31 mouse cellular contexts compared by ENCODE assay signal in genomic region chr1:166871258-166871657, GRCm38 (mm10).
"Had no signal": no experiment of that assay in that cellular context is flagged by ENCODE, and none has a peak within 500 bp of the region (broad histone marks: within the 10 kb centered on the region; RNA-seq: fewer than 3 reads in every experiment).

No protein-coding gene starts in this region.

- H3K4me3 ChIP-seq: limb, embryonic 10.5 days; limb, embryonic 12.5 days; limb, embryonic 13.5 days; limb, embryonic 15.5 days; liver, embryonic 13.5 days; liver, embryonic 15.5 days; lung, embryonic 15.5 days; megakaryocyte, embryonic 14.5 days; midbrain, embryonic 10.5 days; midbrain, embryonic 12.5 days; midbrain, embryonic 13.5 days; midbrain, embryonic 15.5 days; myocyte; neural tube, embryonic 12.5 days; neural tube, embryonic 13.5 days had no signal

- H3K4me1 ChIP-seq: limb, embryonic 10.5 days; limb, embryonic 12.5 days; limb, embryonic 13.5 days; limb, embryonic 15.5 days; liver, embryonic 13.5 days; liver, embryonic 15.5 days; lung, embryonic 15.5 days; midbrain, embryonic 10.5 days; midbrain, embryonic 12.5 days; midbrain, embryonic 15.5 days; neural tube, embryonic 12.5 days; neural tube, embryonic 13.5 days had no signal

- H3K9ac ChIP-seq: limb, embryonic 12.5 days; limb, embryonic 13.5 days; limb, embryonic 15.5 days; liver, embryonic 13.5 days; liver, embryonic 14.5 days; liver, embryonic 15.5 days; liver, postnatal 0 days; lung, embryonic 14.5 days; lung, embryonic 15.5 days; midbrain, embryonic 12.5 days; midbrain, embryonic 13.5 days; midbrain, embryonic 15.5 days; neural tube, embryonic 12.5 days; neural tube, embryonic 13.5 days had no signal

- H3K4me2 ChIP-seq: limb, embryonic 12.5 days; limb, embryonic 13.5 days; limb, embryonic 15.5 days; liver, embryonic 11.5 days; liver, embryonic 13.5 days; liver, embryonic 15.5 days; lung, embryonic 14.5 days; lung, embryonic 15.5 days; midbrain, embryonic 11.5 days; midbrain, embryonic 12.5 days; midbrain, embryonic 13.5 days; midbrain, embryonic 15.5 days; neural tube, embryonic 12.5 days; neural tube, embryonic 13.5 days had no signal

- H3K27ac ChIP-seq: limb, embryonic 10.5 days; limb, embryonic 12.5 days; limb, embryonic 13.5 days; limb, embryonic 15.5 days; liver, embryonic 13.5 days; liver, embryonic 14.5 days; liver, embryonic 15.5 days; lung, embryonic 15.5 days; macrophage; midbrain, embryonic 10.5 days; midbrain, embryonic 12.5 days; midbrain, embryonic 13.5 days; midbrain, embryonic 15.5 days; neural tube, embryonic 12.5 days; neural tube, embryonic 13.5 days had no signal

- H3K9me3 ChIP-seq: limb, embryonic 10.5 days; limb, embryonic 12.5 days; limb, embryonic 13.5 days; limb, embryonic 15.5 days; liver, embryonic 13.5 days; liver, embryonic 15.5 days; lung, embryonic 15.5 days; midbrain, embryonic 10.5 days; midbrain, embryonic 12.5 days; midbrain, embryonic 13.5 days; midbrain, embryonic 15.5 days; neural tube, embryonic 12.5 days; neural tube, embryonic 13.5 days had no signal

- H3K27me3 ChIP-seq: limb, embryonic 12.5 days; limb, embryonic 13.5 days; limb, embryonic 15.5 days; liver, embryonic 13.5 days; liver, embryonic 15.5 days; lung, embryonic 15.5 days; megakaryocyte, embryonic 14.5 days; midbrain, embryonic 12.5 days; midbrain, embryonic 13.5 days; midbrain, embryonic 15.5 days; neural tube, embryonic 12.5 days; neural tube, embryonic 13.5 days had no signal

- H3K36me3 ChIP-seq: limb, embryonic 10.5 days; limb, embryonic 12.5 days; limb, embryonic 13.5 days; limb, embryonic 15.5 days; liver, embryonic 13.5 days; liver, embryonic 15.5 days; lung, embryonic 15.5 days; midbrain, embryonic 10.5 days; midbrain, embryonic 12.5 days; midbrain, embryonic 13.5 days; midbrain, embryonic 15.5 days; neural tube, embryonic 12.5 days; neural tube, embryonic 13.5 days had no signal

- DNase-seq: left cerebral cortex, postnatal 4 days; liver; liver, embryonic 13.5 days; liver, postnatal 0 days; lung, adult 18-20 months; lung, adult 2 months; lung, embryonic 14.5 days; lung, postnatal 10 days; lung, postnatal 14 days; lung, postnatal 36 days; midbrain, embryonic 14.5 days had no signal

- ATAC-seq: liver, postnatal 0 days; lung, postnatal 0 days; midbrain, embryonic 13.5 days; midbrain, embryonic 15.5 days; midbrain, embryonic 16.5 days had no signal
